Mouse (Mus musculus) embryonic facial prominence, embryonic 10.5 days (tissue): ENCODE results near the gene Slc38a3. TPM values are rescaled to one million over a fixed set of nuclear protein-coding genes. Genes with fewer than 3 reads are reported as not detected.
A peak's percentile ranks its signal among the peaks of the same experiment; 100 is the strongest.

Experiments
- DNase-seq: peaks from one replicate; pipeline ENCODE4 v3.0.0-alpha.2; 2017; ENCODE audit warnings: low spot score
- H3K27ac ChIP-seq: fragments of 300-500 bp; sonication (generic); replicated peaks from 2 replicates; pipeline ENCODE4 v1.5.1; 2016; ENCODE audit warnings: mild to moderate bottlenecking
- H3K27me3 ChIP-seq: fragments of 300-500 bp; sonication (generic); replicated peaks from 2 replicates; pipeline ENCODE4 v1.6.1; 2016; ENCODE audit warnings: low read depth, mild to moderate bottlenecking; ENCODE audit not compliant: poor library complexity, severe bottlenecking
- H3K36me3 ChIP-seq: fragments of 300-500 bp; sonication (generic); replicated peaks from 2 replicates; pipeline ENCODE4 v1.6.1; 2016; ENCODE audit warnings: mild to moderate bottlenecking, moderate library complexity
- H3K4me1 ChIP-seq: fragments of 300-500 bp; sonication (generic); 2 replicates; pipeline ENCODE4 v1.6.1; 2016
- H3K4me3 ChIP-seq: fragments of 300-500 bp; sonication (generic); 2 replicates; pipeline ENCODE4 v1.5.1; 2016; ENCODE audit warnings: mild to moderate bottlenecking, moderate library complexity
- H3K9me3 ChIP-seq: fragments of 300-500 bp; sonication (generic); 2 replicates; pipeline ENCODE4 v1.6.1; 2016; ENCODE audit warnings: mild to moderate bottlenecking
- WGBS: fragments of 180-500 bp; shearing (Covaris S2); methylation state at CpG from one replicate; pipeline ENCODE4 v1.1.7; 2016; 5-methylcytosine and 5-hydroxymethylcytosine counted together
- polyA plus RNA-seq: library from polyadenylated mRNA; unstranded; fragments of >200 nt; fragmentation: Nextera tagmentation; extraction: Ambion mirVana; gene quantifications from 2 replicates; pipeline ENCODE4 v1.2.1, GENCODE M21; 2016

Gene Slc38a3
- polyA plus RNA-seq, 1 experiment from 2014 or later, result 5.6 TPM

DNA sequence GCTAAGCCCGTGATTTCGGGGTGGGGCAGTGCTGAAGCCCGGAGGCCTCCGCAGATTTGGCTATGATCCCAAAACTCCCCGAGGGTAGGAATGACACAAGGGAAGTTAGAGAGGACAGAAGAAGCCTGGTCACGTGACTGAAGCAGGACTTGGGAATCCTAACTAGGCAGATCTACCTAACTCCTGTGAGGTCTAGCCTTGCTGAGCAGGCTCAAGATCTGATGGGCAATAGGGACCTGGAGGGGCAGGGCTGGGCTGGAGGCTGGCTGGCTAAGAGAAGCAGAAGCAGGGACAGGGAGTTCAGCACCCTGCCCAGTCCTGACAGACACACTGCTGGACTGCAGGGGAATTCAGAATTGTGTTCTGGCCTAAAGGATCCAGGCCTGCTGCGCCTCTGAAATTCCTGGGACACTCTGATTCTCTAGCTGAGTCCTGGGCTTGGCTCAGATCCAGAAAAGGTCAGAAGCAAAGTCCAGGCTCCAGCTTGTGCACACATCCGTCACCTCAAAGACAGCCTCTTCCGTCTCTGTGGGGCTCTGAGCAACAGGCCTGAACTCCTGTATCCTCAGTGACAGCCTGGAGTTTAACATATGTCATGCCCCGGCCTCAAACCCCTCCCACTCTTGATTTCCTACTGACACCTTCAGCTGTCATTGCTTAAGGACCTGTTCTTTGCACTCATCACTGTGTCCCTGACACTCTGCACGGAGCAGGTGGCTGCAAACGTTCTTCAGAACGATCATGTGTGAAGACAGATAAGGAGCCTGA is 50.4 kb downstream of the Slc38a3 start:
- WGBS, result 83% methylated on average over 13 of the region's 13 CpGs
- no peak for DNase-seq
- Histone ChIP-seq H3K27me3 (no peaks in the 10 kb centered on the region), H3K36me3 (peaks cover 90% of the 10 kb centered on the region), H3K9me3 (no peaks in the 10 kb centered on the region), H3K4me3 (no peak overlapping the region), H3K4me1 (peaks cover 9% of the 10 kb centered on the region), H3K27ac (no peak overlapping the region; the same call in 1 of the 2 replicates)

DNA sequence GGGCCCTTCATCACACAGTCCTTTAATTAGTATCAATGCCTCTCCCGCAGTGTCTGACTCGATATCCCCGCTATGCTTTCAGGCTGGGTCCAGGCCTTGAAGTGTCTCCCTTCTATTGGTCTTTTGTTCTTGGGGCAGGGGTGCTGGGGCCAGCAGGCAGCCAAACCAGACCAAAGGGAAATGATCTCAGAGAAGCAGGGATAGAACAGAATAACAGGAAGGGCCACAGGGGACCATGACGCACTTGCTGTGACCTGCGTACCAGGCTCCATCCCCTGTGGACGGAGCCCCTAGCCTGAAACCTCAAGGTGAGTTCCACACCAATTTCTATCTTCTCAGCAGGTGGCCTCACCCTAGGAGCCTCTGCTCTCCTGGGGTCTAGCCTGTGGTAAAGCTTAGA is 51.2 kb downstream of the Slc38a3 start:
- Histone ChIP-seq H3K4me1 (peaks cover 17% of the 10 kb centered on the region), H3K27ac (no peak overlapping the region), H3K4me3 (no peak overlapping the region), H3K27me3 (no peaks in the 10 kb centered on the region), H3K36me3 (peaks cover 86% of the 10 kb centered on the region), H3K9me3 (no peaks in the 10 kb centered on the region)
- 90% methylated on average over 6 of the region's 6 CpGs for WGBS
- no peak for DNase-seq

DNA sequence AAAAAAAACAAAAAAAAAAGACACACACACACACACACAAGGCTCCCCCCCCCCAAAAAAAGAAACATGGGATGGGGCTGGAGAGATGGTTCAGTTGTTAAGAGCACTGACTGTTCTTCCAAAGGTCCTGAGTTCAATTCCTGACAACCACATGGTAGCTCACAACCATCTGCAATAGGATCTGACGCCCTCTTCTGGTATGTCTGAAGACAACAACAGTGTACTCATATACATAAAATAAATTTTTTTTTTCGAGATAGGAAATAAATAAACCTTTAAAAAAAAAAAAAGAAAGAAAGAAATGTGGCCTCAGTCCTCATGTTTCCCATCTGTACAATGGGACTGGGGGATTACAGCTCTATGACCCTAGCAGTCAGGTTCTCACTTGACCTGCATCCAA is 51.9 kb downstream of the Slc38a3 start:
- 83% methylated on average over 2 of the region's 2 CpGs for WGBS
- Histone ChIP-seq H3K9me3 (no peaks in the 10 kb centered on the region), H3K27ac (no peak overlapping the region), H3K36me3 (peaks cover 80% of the 10 kb centered on the region), H3K4me3 (no peak overlapping the region), H3K27me3 (no peaks in the 10 kb centered on the region), H3K4me1 (peaks cover 24% of the 10 kb centered on the region)
- no peak for DNase-seq

DNA sequence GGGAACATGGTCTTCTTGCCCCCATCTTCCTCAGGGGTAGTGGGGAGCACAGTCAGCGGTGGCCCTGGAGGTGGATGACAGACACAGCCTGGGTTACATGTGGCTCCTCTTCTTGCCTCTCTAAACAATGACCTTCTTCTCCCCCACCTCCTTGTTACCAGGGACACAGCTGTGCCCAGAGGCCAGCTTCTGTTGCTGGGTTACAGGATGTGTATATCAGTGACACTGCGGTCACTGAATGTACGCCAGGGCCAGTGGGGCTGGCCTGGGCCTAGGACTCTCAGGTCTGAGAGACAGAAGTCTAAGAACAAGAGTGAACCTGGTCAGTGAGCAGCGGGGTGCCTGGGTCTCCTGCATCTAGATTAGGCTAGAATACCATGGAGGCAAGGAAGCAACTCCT is 54.3 kb downstream of the Slc38a3 start:
- Histone ChIP-seq H3K4me1 (peaks cover 42% of the 10 kb centered on the region), H3K27me3 (no peaks in the 10 kb centered on the region), H3K9me3 (no peaks in the 10 kb centered on the region), H3K27ac (peak overlapping the region; percentile 26; the same call in 1 of the 2 replicates), H3K36me3 (peaks cover 66% of the 10 kb centered on the region), H3K4me3 (peak overlapping the region; percentile 1; the same call in 1 of the 2 replicates)
- no peak for DNase-seq
- WGBS, result 65% methylated on average over 4 of the region's 4 CpGs

DNA sequence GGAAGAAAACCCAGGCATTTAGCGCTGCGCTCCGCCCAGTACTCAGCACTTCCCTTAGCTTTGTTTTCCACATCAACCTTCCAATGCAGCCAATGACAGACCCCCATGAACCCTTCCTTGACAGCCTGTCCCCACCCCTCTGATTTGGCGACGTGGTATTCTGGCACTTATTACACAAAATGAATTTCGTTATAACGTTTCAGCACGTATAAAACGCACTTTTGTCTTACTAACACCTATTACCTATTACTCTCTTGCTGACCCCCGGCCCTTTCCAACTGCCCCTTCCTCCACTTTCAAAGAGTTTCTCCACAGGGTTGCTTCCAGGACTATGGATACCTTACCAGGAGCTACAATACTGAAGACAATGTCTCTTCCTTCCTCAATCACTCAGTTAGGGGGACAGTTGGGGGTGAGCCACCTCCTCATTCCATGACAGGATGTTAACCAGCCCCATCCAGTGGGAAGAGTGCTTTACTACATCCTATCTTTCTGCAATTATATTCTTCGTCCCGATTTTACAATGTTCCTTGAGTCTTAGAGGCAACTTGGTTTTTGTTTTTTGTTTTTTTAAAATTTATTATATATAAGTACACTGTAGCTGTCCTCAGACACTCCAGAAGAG is 56.3 kb downstream of the Slc38a3 start:
- Histone ChIP-seq H3K27me3 (peaks cover 2% of the 10 kb centered on the region; the same call in 1 of the 2 replicates), H3K4me1 (peaks cover 62% of the 10 kb centered on the region), H3K36me3 (peaks cover 46% of the 10 kb centered on the region), H3K4me3 (peak overlapping the region; percentile 59), H3K9me3 (no peaks in the 10 kb centered on the region), H3K27ac (peak overlapping the region; percentile 96)
- DNase-seq, result no peak
- WGBS, result 15% methylated on average over 12 of the region's 12 CpGs

DNA sequence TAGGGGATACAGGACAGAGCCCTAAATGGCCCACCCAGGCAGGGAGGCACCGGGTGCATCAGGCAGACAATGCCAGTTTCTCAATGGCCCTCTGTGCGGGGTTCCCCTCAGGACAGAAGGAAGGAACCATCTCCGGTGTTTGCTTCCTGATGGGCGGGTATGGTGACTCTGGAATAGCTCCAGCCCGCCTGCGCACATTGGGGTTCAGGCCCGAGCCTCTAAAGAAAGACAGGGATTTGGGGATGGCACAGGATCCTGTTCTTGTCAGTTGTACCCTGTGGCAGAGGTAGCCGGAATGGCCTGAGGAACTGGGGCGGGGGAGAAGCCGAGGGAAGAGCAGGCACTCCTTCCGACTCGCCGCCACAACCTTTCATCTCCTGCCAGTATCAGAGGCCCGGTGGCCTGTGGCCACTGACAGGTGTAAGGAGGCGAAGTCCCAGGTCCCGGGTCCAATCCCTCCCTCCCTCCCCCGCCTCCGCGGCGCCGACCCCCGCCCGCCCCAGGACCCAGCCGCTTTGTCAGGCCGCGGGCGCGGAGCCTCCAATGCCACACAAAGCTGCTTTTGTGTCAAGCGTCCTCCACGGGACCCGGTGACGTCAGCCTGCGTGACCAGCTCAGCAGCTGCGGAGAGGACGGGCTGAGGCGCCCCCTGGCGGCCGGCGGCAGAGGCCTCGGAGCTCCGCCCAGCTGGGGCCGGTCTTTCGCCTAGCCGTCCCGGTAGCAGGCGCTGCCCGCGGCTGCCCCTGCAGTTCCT is 57.0 kb downstream of the Slc38a3 start:
- 3% methylated on average over 48 of the region's 48 CpGs for WGBS
- Histone ChIP-seq H3K27ac (peak overlapping the region; percentile 96), H3K36me3 (peaks cover 39% of the 10 kb centered on the region), H3K4me3 (peak overlapping the region; percentile 59), H3K4me1 (peaks cover 69% of the 10 kb centered on the region), H3K9me3 (no peaks in the 10 kb centered on the region), H3K27me3 (peaks cover 3% of the 10 kb centered on the region; the same call in 1 of the 2 replicates)
- DNase-seq, result peak; percentile 99

DNA sequence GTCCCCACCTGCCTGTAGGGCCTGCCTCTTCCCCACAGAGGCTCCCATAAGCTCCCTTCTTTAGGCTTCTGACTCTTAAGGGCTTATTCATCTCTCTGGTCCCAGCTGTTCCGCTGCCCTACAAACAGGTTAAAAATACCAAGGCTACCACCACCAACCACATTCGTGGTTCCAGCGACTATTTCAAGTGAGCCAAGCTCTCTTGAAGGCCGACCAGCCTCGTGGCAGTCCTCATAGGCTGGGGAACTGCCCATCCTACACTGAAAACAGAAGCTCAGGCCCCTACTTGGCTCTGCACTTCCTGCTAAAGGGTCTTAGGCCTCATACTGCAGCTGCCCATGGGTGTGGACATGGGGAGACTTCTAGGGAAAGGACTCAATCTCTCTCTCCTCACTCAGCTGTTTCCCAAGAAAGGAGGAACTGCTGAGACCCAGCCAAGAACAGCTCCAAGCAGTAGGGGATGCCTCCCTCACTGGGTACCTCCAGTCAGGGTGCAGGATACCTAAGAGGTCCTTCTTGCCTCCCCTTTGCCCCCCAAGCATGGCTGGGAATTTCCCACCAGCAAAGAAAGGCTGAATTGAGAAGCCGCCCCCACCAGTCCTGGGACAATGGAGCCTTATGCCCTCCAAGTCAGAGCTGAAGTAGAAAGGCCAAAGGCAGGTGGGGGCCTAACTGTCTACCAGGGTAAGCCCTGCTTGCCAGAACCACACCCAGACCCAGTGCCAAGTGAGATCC is 57.7 kb downstream of the Slc38a3 start:
- peaks cover 32% of the 10 kb centered on the region for H3K36me3 ChIP-seq
- WGBS, result 75% methylated on average over 6 of the region's 6 CpGs
- peak overlapping the region; percentile 59 for H3K4me3 ChIP-seq
- no peaks in the 10 kb centered on the region for H3K9me3 ChIP-seq
- no peak for DNase-seq
- H3K27ac ChIP-seq, result peak overlapping the region; percentile 96
- peaks cover 8% of the 10 kb centered on the region; the same call in 1 of the 2 replicates for H3K27me3 ChIP-seq
- peaks cover 76% of the 10 kb centered on the region for H3K4me1 ChIP-seq

DNA sequence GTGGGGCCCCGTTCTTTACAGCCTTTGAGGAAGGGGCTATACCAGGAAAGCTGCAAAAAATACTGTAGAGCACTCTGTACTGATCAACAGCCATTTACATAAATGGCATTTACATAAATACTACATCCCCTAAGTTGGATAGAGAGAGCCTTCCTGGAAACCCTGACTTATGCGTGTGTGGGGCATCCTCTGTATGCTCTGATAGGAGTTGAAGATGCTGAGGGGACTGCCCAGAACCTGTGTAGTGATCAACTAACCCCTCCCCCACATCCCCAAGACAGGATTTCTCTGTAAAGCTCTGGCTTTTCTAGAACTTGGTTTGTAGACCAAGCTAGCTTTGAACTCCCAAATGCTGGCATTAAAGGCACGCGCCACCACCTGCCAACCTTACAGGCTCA is 59.9 kb downstream of the Slc38a3 start:
- WGBS, result 62% methylated on average over 4 of the region's 4 CpGs
- Histone ChIP-seq H3K4me3 (peak overlapping the region; percentile 33), H3K9me3 (no peaks in the 10 kb centered on the region), H3K27ac (peak overlapping the region; percentile 80), H3K4me1 (peaks cover 92% of the 10 kb centered on the region), H3K27me3 (peaks cover 8% of the 10 kb centered on the region; the same call in 1 of the 2 replicates), H3K36me3 (peaks cover 10% of the 10 kb centered on the region)
- no peak for DNase-seq

DNA sequence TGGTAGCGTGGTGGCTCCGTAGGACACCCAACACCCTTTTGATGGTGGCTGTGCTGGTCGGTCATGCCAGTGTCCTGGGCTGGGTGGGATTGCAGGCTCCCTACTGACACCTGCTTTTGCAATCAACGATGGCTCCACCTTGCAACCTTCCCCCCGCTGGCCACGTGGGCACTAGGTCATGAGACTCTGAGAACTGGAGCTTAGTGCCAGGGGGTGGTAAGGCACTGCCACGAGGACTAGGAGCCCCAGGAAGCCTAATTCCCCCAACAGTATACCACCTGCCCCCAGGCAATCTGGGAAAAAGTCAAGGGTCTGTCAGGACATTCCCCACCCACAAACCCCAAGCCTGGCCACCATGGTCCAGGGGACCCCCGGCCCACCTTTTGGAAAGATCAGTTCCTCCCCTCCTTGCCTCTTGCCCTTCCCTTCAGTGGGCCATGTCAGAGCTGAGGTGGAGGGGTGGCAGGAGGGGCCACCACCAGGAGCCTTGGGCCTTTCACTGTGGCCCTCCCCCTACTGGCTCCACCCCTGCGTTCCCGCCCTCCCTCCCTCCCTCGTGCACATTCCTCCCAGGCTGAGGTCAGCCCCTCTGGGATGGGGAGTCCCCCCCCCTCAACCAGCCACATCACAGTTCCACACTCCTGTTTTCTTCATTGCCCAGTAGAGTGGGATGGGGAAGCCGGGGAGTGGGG is 60.4 kb downstream of the Slc38a3 start, which contains the start of gene Sema3b:
Gene Sema3b (minus strand): TSS at position 489 of the 692 bp plus-strand sequence.
- Histone ChIP-seq H3K27ac (peak within 1 kb of the TSS; percentile 80), H3K9me3 (no peaks in the 10 kb centered on the region), H3K4me1 (peaks cover 94% of the 10 kb centered on the region), H3K4me3 (peak within 1 kb of the TSS; percentile 33), H3K36me3 (peaks cover 4% of the 10 kb centered on the region), H3K27me3 (peaks cover 10% of the 10 kb centered on the region)
- DNase-seq, result peak; percentile 61
- WGBS, result 34% methylated on average over 12 of the region's 12 CpGs

DNA sequence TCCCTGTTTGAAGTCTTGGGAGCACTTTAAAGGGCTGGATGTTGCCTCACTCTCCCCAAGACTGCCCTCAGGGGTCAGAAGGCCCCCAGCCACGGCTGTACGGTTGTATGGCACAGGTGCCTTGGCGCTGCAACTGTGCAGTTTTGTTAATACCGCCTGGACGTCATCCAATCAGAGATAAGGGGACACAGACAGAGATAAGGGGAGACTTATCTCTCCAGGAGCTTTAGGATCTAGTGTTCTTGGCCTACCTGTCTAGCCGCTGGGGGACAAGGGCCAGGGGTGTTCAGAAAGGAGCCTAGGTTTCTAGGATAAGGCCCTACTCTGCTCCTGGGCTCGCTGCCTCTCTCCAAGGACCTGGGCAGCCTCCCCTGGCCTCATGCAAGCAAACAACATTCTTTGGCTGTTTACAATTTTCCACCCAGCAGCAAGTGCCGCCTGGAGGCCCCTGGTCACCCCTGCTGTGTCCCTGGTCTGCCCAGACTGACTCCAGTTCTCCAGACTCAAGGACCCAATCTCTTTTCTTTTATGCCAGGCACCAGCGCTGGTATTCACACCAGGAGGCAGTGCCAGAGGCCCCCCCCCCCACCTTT is 61.6 kb downstream of the Slc38a3 start:
- peak overlapping the region; percentile 80 for H3K27ac ChIP-seq
- no peak overlapping the region for H3K4me3 ChIP-seq
- H3K9me3 ChIP-seq, result no peaks in the 10 kb centered on the region
- H3K4me1 ChIP-seq, result peaks cover 94% of the 10 kb centered on the region
- no peaks in the 10 kb centered on the region for H3K36me3 ChIP-seq
- no peak for DNase-seq
- 57% methylated on average over 9 of the region's 9 CpGs for WGBS
- H3K27me3 ChIP-seq, result peaks cover 21% of the 10 kb centered on the region

DNA sequence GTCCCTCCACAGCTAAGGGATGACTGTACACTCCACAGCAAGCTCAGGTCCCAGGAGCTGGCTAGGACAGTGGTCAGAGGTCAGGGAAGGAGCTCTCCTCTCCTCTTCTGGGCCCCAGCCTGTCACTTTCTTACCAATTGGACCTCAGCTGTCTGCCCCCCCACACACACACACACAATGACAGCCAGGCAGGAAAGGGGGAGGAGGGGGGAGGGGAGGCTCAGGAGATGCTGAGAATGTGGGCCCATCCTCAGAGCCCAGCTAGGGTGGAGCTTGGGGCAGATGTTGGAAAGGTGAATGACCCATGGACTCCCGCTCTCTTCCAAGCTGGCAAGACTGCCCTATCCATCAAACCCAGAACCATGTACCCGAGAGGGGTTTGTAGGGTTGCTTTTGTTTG is 62.3 kb downstream of the Slc38a3 start:
- no peaks in the 10 kb centered on the region for H3K9me3 ChIP-seq
- peaks cover 94% of the 10 kb centered on the region for H3K4me1 ChIP-seq
- no peaks in the 10 kb centered on the region for H3K36me3 ChIP-seq
- peaks cover 24% of the 10 kb centered on the region for H3K27me3 ChIP-seq
- WGBS, result 71% methylated on average over 2 of the region's 2 CpGs
- peak overlapping the region; percentile 29 for H3K4me3 ChIP-seq
- DNase-seq, result no peak
- peak overlapping the region; percentile 80 for H3K27ac ChIP-seq
